Mouse (Mus musculus): ENCODE measurements around the gene Macrod2.

Macrod2 gene

DNA sequence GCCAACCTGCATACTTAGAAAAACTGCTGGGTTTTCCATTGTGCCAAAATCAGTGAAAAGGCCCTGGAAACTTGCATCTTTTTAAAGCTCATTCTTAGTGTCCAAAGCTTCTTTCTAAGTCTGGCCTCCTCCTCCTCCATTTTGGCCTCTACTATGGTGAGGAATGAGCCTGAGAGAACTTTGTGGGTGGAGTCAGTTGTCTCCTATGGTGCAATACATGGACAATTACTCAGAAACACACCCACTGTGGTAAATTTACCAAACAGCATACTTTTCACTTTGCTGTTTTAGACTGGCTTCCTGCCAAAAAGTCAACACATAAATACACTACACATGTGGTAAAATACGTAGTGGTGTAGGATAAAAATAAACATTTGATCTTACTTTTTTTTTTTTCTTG is 1024.7 kb downstream of the Macrod2 start:
- DNase-seq (ENCODE audit: extremely low spot score, low read depth, low spot score), result no peak

DNA sequence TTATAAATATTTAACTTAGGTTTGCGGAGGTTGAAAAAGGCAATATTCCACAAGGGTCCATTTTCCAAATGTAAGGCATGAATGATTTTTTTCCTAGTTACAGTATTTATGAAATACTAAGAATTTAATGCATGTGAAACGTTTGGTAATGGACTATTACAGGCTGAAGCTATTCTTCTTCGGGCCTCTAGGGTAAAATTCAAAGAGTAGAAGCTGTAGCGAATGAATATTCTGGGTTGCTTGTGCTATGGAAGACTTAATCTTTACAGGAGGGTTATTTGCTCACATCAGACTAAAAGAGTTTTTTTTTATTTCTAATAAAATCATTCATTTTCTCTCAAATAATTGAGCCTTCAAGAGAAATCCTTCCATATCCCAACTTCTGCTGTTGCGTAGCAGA is 1039.0 kb downstream of the Macrod2 start:
- no peak for DNase-seq (ENCODE audit: extremely low spot score, low read depth, low spot score)

DNA sequence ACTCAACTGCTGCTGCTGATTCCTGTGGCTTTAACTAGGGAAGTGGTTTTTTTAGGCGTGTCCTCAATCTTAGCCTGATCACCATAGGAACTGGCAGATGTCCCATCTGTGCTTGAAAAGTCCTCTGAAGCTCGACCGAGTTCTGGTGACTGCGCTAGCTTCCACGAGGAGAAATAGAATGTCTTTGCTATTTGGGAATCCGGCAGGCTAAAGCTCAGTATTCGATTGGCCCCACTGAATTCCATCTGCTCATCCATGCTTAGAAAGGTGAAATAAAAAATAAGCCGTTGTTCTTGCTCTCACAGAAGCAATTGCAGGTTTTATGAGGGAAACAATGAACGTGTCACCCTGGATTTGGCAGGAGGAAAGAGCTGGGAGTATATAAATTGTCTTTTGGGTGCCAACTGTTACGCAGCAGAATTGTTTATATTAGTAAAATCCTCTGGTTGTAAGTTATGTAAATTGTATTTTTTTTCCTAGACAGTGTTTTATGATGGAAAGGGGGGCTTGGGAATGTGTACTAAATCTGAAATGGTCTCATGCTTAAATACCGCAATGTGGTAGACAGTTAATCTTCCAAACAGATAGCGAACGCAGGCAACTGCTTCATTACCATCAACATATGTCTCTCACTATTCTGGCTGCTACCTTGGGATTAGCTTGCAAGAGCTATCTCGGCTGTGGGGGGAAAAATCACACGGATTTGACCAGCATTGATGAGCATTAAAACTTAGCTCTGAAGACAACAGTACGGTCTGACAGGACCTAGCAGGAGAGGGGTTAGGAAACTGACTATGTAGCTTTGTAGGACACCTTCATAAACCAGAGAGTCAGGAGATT is 1039.8 kb downstream of the Macrod2 start:
- no peak for DNase-seq (ENCODE audit: extremely low spot score, low read depth, low spot score)

DNA sequence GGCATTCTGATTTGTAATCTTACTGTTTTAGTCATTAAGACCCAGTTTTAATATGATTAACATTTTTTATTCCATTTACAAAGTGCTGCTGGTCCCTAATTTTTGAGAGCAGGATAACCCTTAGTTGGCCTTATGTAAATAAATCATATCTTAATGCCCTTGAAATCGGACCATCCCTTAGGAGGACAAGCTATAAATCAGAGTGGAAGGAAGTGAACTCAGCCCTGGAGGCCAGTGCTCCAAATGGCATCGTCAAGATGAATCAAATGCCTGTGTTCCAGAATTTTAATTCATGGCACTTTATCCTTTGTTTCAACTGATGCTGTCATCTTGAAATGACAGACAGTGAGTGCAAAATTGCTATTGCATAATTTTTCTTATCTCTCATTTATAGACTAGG is 1046.8 kb downstream of the Macrod2 start:
- no peak for DNase-seq (ENCODE audit: extremely low spot score, low read depth, low spot score)

DNA sequence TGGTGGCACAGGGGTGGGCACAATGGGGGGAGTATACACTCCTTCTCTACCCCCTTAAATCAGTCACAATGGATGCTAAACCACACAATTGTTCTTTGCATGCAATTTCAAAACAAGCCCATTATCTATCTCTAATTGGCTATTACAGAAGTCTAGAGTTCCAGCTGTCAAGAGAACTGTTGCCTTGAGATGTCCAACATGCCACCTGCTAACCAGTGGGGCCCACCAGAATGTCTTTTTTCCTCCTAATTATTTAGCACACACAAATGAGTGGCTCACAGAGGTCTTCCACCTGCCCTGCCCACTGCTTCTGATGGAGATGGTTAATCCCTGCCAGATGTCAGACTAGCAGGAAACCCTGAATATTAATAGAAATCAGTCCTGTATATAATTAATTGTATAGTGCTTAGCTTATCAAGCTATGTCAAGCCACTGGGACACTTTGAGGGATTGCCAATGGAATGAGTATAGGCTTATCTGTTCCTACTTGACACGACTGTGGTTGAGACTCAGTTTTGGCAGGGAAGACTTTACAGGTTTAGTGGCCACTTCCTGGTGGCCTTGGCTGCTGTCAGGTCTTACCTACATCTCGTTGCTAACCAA is 1054.1 kb downstream of the Macrod2 start:
- DNase-seq (ENCODE audit: extremely low spot score, low read depth, low spot score), result no peak

DNA sequence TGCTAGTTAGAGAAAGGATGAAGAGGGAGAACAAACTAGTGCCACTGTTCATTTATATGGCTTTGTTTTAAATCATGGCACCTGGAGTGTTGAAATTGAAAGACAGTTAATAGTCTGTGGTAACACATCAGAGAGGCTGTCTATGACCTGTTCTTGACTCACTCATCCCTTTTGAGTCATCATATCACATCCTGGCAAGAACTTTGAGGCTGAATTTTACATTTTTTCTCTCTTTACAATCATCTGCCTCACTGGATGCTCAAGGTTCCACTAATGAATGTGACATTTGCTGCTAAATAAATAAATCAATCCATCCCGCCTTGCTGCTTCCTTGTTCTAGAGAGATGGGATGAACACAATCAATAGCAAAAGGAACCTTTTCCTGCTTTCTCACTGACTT is 1068.8 kb downstream of the Macrod2 start:
- DNase-seq (ENCODE audit: extremely low spot score, low read depth, low spot score), result no peak

DNA sequence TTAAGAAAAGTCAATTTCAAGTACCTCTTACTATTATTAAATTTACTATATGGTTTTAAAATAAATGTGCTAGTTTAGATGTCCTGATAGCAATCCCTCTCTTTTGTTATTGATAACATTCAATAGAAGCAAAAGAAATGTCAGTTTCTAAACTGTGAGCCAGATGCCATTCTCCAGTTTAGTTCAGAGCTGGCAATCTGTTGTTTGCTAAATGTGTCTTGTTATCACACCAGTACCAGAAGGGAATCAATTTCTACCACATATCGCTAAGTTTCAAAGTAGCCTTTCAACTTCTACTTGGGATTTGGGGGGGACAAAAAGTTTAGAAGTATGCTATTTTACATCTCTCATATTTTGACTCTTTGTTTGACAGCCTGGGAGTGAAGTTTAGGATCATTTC is 1077.7 kb downstream of the Macrod2 start:
- DNase-seq (ENCODE audit: extremely low spot score, low read depth, low spot score), result no peak

DNA sequence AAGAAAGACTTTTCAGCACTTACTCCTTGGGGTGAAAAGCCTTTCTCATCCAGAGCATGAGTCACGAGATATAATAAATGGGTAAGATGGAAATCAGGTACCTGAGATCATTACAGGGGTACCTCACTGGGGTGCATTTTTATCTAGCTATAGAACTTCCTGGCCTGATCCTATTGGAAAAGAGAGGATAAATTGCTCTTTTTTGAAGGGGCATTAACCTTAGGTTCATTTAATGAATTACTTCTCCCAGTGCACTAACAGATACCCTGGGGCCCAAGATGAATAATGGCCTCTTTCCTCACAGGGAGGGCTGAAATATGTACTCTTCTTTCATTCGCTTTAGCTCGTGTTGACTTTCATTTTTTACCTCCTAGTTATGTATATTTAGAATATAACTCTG is 1082.5 kb downstream of the Macrod2 start:
- DNase-seq (ENCODE audit: extremely low spot score, low read depth, low spot score), result no peak

DNA sequence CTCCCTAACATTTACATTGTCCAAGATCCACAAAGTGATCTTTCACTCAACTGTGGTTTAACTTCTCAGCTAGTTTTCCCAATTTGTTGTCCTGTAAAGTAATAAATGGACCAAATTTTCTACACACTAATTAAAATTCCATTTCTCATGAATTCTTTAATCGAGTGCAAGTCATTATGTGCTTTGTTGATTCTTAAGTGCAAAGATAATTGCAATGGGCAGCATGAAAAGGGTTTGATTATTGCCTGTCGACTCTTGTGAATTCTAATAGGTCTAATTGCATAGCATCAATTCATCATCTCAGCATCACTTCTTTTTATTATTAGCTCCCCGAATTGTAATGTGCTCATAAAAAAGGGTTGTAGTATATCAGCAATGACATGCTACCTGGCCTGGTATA is 1095.4 kb downstream of the Macrod2 start:
- no peak for DNase-seq (ENCODE audit: extremely low spot score, low read depth, low spot score)

DNA sequence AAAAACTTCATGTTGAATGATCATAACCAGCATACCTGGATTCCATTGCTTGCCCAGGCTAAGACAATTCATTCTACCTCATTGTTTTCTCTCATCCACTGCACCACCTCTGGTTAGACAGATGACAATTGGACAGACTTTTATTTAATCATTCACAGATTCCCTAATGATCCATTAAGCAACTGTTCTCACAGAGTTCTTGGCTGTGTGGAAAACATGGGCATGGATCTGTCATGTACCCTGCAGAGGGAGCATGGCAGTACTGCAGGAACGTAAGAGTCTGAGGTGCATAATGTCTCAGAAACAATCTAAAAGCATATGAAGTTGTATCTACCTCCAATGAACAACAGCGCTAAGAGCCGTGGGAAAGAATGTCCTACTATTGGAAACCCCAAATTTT is 1110.3 kb downstream of the Macrod2 start:
- no peak for DNase-seq (ENCODE audit: extremely low spot score, low read depth, low spot score)

DNA sequence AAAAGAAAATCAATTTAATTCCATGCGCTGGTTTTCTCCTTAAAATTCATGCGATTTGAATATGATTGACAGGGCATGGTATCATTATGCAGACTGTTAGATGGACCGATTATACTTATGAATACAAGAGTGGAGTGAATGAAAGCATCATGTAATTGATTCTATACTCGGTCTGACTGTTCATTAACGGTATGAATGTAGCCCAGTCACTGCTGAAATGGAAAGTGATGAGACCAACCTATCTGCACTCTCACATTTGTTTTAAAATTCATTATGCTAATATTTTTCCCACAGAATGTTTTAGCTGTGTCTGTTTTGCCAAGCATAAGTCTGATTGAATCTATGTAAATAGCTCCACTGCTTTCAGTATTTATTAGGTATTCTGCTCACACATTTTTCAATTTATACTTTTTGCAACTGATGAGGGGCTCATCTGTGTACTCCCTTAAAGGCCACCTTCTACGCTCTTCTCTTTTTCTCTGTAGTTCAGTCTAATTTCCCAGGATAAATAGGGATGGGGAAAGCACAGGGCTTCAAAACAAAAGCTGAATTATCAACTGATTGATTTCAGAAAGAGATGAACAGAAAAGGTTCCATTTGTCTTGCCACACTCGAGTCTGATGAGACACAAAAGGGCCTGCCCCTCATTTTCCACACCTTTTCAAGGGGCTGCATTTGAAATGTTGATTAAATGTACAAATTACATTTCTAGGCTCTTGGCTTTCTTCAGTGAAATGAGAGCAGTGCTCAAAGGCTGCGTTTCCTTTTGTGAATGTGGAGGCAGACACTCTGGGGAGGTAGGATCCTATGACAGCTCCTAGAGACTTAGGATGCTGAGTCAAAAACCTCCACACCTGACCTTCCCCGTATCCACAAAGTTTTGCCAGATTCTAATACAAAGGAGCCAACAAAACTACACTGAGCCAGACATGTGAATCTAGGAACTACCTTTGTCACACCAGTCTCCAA is 1113.1 kb downstream of the Macrod2 start:
- no peak for DNase-seq (ENCODE audit: extremely low spot score, low read depth, low spot score)

DNA sequence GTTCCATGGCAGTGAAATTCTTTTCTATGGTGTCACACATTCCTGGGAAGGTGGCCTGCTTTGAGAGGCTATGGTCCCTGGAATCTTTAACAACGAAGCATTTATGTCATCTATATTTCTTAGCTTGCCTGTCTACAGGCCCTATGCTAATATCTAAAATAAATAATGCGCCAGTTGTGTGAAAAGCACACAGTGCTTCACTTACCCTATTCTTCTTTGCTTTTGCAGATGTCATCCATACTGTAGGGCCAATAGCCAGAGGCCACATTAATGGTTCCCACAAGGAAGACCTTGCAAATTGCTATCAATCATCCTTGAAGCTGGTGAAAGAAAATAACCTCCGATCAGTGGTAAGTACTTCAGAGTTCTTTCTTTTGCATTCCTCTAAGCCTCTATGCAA is 1119.9 kb downstream of the Macrod2 start:
- no peak for DNase-seq (ENCODE audit: extremely low spot score, low read depth, low spot score)

DNA sequence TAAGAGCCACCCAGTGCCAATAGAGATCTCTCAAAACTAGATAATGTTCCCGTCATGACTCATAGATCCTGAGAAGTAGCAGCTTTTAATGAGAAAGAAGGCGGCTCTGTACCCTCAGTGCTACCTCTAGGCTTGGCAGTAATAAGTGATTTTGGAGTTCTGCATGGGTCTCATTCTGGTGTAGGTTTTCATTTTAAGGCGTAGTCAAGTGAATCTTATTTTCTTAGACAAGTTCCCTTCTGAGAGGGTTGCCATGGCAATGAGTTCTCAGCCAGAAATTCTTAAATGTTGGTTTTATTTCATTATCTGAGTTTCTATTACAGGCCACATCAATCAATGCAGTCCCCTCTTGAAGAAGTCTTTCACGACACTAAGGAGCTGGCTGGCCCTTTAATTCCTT is 1127.0 kb downstream of the Macrod2 start:
- DNase-seq (ENCODE audit: extremely low spot score, low read depth, low spot score), result no peak

DNA sequence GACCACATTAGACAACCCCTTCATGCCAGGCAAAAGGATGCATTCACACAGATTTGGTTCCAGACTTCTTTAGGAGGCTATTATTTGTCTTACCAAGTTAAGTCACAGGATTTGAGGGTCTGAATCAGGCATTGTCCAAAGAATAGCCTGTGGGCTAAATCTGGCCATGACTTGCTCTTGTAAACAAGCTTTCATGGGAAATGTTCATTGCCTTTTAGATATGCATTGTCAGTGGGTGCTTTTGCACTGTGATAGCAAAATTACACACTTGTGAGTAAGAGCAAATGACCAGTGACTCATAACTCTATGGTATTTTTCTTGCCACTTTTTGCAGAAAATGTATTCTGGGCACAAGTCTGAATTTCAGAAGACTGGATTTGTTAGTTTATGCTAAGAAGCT is 1150.8 kb downstream of the Macrod2 start:
- DNase-seq (ENCODE audit: extremely low spot score, low read depth, low spot score), result no peak

DNA sequence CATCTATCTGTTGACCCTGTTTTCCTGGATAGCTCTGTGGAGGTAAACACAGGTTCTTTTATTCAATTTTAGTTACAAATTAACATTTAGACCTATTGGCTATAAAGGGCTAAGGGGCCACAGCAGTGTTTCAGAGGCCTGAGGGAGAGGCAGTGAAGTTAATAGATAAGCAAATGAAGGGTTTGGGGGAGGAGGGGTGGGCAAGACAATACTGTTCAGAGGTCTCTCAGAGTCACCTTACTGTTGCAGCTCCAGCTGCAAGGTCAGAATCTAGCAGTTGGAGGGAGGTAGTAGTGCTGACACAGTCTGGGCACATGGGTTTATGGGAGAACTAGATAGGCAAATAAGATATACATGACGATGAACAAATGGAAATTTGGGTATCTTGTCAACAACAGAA is 1156.6 kb downstream of the Macrod2 start:
- DNase-seq (ENCODE audit: extremely low spot score, low read depth, low spot score), result no peak

DNA sequence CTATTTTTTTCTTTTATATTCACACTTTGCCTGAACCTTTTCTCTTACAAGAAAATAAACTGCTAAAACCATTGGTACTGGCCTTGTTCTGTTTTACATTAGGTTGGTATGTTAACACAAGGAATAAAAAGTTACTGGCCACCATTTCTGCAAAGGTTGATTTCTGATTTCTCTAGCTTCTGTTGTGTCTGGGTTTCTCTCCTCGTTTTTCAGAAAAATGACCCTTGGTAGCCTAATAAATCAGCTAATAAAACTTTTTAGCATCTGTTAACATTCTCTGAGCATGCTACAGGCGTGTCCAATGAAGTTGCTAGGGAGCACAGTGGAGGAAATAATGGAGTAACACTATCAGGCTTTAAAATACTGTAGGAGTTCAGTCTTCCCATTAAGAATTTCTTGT is 1161.6 kb downstream of the Macrod2 start:
- peak; percentile 56 for DNase-seq (ENCODE audit: extremely low spot score, low read depth, low spot score)

DNA sequence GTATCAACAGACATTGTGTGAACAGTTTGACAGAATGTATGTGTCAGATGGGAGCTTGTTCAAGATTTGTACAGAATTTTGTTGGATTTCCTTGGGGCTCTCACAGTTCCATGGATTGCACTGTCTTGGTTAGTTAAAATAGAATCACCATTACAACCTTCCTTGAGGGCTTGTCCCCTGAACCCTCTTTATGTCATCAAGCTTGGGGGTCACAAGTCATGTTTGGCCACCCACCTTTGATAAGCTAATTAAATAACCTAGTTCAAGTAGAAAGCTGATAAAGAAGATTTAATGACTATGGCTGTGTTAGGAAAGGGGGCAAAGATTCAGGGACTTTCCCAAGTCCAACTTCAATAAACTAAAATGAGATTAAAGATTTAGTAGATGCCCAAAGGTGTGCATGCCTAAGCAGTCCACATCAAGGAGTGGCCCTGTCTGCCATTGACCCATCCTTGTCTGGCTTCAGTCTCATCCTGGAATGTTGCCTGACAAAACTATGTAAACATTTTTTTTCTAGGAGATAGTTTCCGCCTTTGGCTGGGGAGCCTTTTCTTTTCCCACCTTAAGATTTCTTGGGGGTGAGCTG is 1163.2 kb downstream of the Macrod2 start:
- DNase-seq (ENCODE audit: extremely low spot score, low read depth, low spot score), result no peak

DNA sequence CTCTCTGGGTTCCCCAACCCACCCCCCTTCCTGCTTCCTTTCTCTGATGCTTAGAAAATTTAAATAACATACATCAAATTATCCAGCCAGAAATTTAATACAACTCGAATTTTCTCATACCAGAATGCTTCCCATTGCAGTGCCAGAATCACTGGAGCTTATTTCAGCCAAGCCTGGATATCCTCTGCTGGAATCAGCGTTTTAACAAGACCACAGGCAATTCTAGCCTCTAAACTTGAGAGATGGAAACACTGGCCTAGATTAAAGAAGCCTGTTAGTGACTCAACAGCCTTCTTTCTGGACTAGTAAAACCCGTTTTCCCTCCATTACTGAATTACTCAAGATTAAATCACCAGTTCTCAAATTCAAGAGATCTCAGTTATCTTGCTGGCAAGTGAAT is 1170.9 kb downstream of the Macrod2 start:
- no peak for DNase-seq (ENCODE audit: extremely low spot score, low read depth, low spot score)

DNA sequence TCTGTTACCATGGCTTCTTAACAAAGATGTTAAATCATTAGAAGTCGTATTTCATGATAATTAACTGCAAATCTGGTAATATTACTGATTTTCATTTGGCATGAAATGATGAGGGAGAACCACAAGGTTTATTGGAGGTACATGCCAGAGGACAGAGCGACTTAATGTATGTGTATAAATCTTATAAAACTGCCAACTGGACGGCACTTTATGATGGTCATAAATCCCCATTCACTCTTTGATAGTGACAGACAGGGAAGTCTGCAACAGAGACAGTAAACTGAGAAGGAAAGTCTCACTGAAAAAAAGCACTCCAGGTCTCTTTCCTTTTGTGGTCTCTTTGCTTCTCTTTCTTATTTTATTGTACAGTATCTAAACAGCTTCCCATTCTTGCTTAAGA is 1176.3 kb downstream of the Macrod2 start:
- no peak for DNase-seq (ENCODE audit: extremely low spot score, low read depth, low spot score)

DNA sequence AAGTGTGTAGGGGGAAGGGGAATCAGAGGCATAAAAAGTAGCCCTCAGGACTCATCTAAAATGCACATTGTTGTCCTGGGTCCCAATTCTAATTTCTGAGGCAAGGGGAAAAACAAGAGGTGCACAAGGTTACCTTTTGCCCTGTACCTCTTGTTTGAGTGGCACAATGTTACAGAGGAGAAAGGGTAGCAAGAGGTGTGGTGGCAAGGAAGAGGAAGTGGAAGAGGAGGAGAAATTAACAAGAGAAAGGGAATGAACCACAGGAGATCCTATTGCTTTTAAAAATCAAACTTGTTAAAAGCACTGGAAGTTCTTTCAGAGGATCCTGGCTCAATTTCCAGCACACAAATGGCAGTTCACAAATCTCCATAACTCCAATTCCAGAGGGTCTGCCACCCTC is 1183.1 kb downstream of the Macrod2 start:
- DNase-seq (ENCODE audit: extremely low spot score, low read depth, low spot score), result no peak

DNA sequence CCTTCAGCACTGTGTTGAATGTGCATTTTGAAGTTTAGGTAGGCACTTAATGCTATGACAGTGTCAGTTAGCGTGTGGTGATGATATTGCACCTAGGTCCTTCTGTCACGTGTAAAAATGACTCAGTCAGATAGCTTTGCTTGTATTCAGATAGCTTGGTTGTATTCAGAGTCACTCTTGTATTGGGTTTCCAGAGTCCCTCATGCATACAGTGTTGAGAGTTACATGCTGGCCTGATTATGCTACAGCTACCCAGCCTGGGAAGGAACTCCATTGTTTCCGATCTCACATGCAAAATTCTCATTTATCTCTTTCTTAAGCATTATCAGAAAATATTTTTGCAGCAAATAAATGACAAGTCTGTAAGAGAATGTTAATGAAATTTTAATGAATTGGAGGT is 1187.3 kb downstream of the Macrod2 start:
- DNase-seq (ENCODE audit: extremely low spot score, low read depth, low spot score), result no peak

Measured in hindlimb bud, embryonic 11.5 days (tissue).